Mouse (Mus musculus): ENCODE results near the gene Slc6a3. TPM values are rescaled to one million over a fixed set of nuclear protein-coding genes. Genes with fewer than 3 reads are reported as not detected.

Slc6a3 gene
- 0.06 and 0.07 TPM in 2 replicates for polyA plus RNA-seq (2012; rRNA removed; ENCODE audit: low replicate concordance)

GRCm38 (mm10) chr13:73536403-73536821, at the start of gene Slc6a3:
Gene Slc6a3, plus strand, starts transcription at chr13:73536747.

GRCm38 (mm10) chr13:73603522-73604155, 67.1 kb downstream of the Slc6a3 start, which contains the start of gene Clptm1l:
Gene Clptm1l, plus strand, starts transcription at chr13:73604006.

DNA sequence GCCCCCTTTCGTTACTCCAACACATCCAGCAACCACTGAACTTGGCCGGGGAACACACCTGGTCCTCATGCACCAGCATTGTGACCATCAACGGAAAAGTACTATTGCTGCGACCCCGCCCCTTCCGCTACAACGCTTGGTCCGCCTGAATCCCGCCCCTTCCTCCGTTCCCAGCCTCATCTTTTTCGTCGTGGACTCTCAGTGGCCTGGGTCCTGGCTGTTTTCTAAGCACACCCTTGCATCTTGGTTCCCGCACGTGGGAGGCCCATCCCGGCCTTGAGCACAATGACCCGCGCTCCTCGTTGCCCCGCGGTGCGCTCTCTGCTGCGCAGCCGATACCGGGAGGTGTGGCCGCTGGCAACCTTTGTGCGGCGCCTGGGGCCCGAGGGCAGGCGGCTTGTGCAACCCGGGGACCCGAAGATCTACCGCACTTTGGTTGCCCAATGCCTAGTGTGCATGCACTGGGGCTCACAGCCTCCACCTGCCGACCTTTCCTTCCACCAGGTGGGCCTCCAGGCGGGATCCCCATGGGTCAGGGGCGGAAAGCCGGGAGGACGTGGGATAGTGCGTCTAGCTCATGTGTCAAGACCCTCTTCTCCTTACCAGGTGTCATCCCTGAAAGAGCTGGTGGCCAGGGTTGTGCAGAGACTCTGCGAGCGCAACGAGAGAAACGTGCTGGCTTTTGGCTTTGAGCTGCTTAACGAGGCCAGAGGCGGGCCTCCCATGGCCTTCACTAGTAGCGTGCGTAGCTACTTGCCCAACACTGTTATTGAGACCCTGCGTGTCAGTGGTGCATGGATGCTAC, 90.4 kb downstream of the Slc6a3 start, which contains the start of gene Tert:
Gene Tert, plus strand, starts transcription at position 167 of the 805 bp plus-strand sequence.

Other genes with a start within 250 kb of the Slc6a3 start
- 120 and 170 TPM in 2 replicates for gene Mrpl36, start 208.2 kb upstream of the Slc6a3 start, polyA plus RNA-seq (2012; rRNA removed; ENCODE audit: low replicate concordance)
- 42.9 and 74.7 TPM in 2 replicates for gene Ndufs6, start 208.2 kb upstream of the Slc6a3 start, polyA plus RNA-seq (2012; rRNA removed; ENCODE audit: low replicate concordance)
- 33.2 and 42.2 TPM in 2 replicates for gene Lpcat1, start 69.5 kb upstream of the Slc6a3 start, polyA plus RNA-seq (2012; rRNA removed; ENCODE audit: low replicate concordance)
- 116 and 203 TPM in 2 replicates for gene Clptm1l, start 67.3 kb downstream of the Slc6a3 start, polyA plus RNA-seq (2012; rRNA removed; ENCODE audit: low replicate concordance)
- 3.2 and 6.4 TPM in 2 replicates for gene Tert, start 90.2 kb downstream of the Slc6a3 start, polyA plus RNA-seq (2012; rRNA removed; ENCODE audit: low replicate concordance)
- 0.04 and 0.22 TPM in 2 replicates for gene Slc6a18, start 141.3 kb downstream of the Slc6a3 start, polyA plus RNA-seq (2012; rRNA removed; ENCODE audit: low replicate concordance)
- 2.1 and 2.8 TPM in 2 replicates for gene Slc6a19, start 168.1 kb downstream of the Slc6a3 start, polyA plus RNA-seq (2012; rRNA removed; ENCODE audit: low replicate concordance)
- 82.1 and 82.5 TPM in 2 replicates for gene Slc12a7, start 196.3 kb downstream of the Slc6a3 start, polyA plus RNA-seq (2012; rRNA removed; ENCODE audit: low replicate concordance)